Mouse (Mus musculus) hindbrain, embryonic 14.5 days (tissue): Measurements from ENCODE around the gene 4933430I17Rik. TPM values are rescaled to one million over a fixed set of nuclear protein-coding genes. Genes with fewer than 3 reads are reported as not detected.

Experiments used
- ATAC-seq: fragments of 200-750 bp; cut with Nextera tagmentation; 2 replicates; pipeline ENCODE4 v1.8.0; 2017; ENCODE audit warnings: moderate number of reproducible peaks, mild to moderate bottlenecking, moderate TSS enrichment, moderate library complexity; ENCODE audit not compliant: low FRiP score
- DNase-seq: peaks from one replicate; pipeline ENCODE4 v3.0.0-alpha.2; 2015; ENCODE audit warnings: low spot score
- H3K27ac ChIP-seq: fragments of 300-500 bp; sonication (generic); 2 replicates; pipeline ENCODE4 v1.5.1; 2014; ENCODE audit warnings: mild to moderate bottlenecking, moderate library complexity
- H3K27me3 ChIP-seq: fragments of 300-500 bp; sonication (generic); 2 replicates; pipeline ENCODE4 v1.6.1; 2014; ENCODE audit warnings: mild to moderate bottlenecking, low read length, mixed read lengths; ENCODE audit not compliant: control insufficient read depth, insufficient read depth
- H3K36me3 ChIP-seq: fragments of 300-500 bp; sonication (generic); replicated peaks from 2 replicates; pipeline ENCODE4 v1.6.1; 2014; ENCODE audit not compliant: control insufficient read depth, insufficient read depth
- H3K4me1 ChIP-seq: fragments of 300-500 bp; sonication (generic); replicated peaks from 2 replicates; pipeline ENCODE4 v1.6.1; 2014; ENCODE audit warnings: antibody characterized with exemption, low read length, mixed read lengths; ENCODE audit not compliant: control insufficient read depth, insufficient read depth
- H3K4me2 ChIP-seq: fragments of 300-500 bp; sonication (generic); replicated peaks from 2 replicates; pipeline ENCODE4 v1.6.1; 2014; ENCODE audit warnings: mild to moderate bottlenecking, moderate library complexity
- H3K4me3 ChIP-seq: fragments of 300-500 bp; sonication (generic); replicated peaks from 2 replicates; pipeline ENCODE4 v1.5.1; 2014; ENCODE audit warnings: mild to moderate bottlenecking, low read length
- H3K9ac ChIP-seq: fragments of 300-500 bp; sonication (generic); 2 replicates; pipeline ENCODE4 v1.6.1; 2014
- H3K9me3 ChIP-seq: fragments of 300-500 bp; sonication (generic); 2 replicates; pipeline ENCODE4 v1.6.1; 2016; ENCODE audit warnings: low read length; ENCODE audit not compliant: control insufficient read depth
- WGBS: fragments of 180-500 bp; shearing (Covaris S2); extraction: QIAGEN DNeasy Blood & Tissue Kit; methylation state at CpG from one replicate; pipeline ENCODE4 v1.1.7; 2014; 5-methylcytosine and 5-hydroxymethylcytosine counted together
- polyA plus RNA-seq: library from polyadenylated mRNA; unstranded; fragments of >200 nt; fragmentation: Nextera tagmentation; extraction: Ambion mirVana; gene quantifications from 2 replicates; pipeline ENCODE4 v1.2.1, GENCODE M21; 2014

The 4933430I17Rik gene
- polyA plus RNA-seq, 1 experiment from 2014 or later: 0.24 TPM

DNA sequence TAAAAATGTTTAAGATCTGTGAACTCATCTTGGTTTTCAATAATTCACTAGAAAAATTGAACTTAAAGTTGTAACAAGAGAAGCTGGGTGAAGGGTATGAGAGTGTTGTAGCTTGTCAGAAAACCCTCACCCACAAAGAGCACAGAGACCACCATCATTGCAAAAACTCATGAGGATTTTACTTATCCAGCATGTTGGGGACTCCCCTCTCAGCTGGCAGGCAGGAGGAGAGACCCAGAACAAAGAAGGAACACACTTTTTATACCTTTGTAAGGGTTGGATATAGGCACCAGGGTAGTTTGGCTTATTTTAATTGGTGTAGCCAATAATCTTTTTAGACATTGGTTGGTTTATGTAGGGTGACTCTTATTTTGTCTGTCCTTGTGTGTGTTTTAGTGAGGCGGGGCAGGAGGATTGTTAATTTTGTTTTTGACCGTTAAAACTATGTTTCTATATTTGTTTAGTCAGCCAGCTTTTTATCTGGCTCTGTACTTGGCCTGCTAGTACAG is 4.2 kb upstream of the 4933430I17Rik start:
- no peaks in the 10 kb centered on the region for H3K9me3 ChIP-seq
- H3K4me2 ChIP-seq: peak overlapping the region; percentile 58; the same call in 1 of the 2 replicates
- no peaks in the 10 kb centered on the region for H3K27me3 ChIP-seq
- 91% methylated on average over 2 of the region's 2 CpGs for WGBS
- no peak for DNase-seq
- 0 out of 2 replicates have a peak, but pooled peaks cover 7% of the 10 kb centered on the region for H3K36me3 ChIP-seq
- no peak overlapping the region; the same call in 1 of the 2 replicates for H3K4me3 ChIP-seq
- peaks cover 25% of the 10 kb centered on the region for H3K4me1 ChIP-seq
- H3K9ac ChIP-seq: no peak overlapping the region
- no peak for ATAC-seq
- H3K27ac ChIP-seq: no peak overlapping the region

GRCm38 (mm10) chr4:62525489-62525811 is 281 bp downstream of the 4933430I17Rik start:
- H3K4me1 ChIP-seq: peaks cover 10% of the 10 kb centered on the region; the same call in 1 of the 2 replicates
- DNase-seq (no peak), ATAC-seq (no peak)
- H3K36me3 ChIP-seq: 0 out of 2 replicates have a peak, but pooled peaks cover 7% of the 10 kb centered on the region
- H3K4me2 ChIP-seq: peak overlapping the region; percentile 44
- H3K4me3 ChIP-seq: peak overlapping the region; percentile 69
- H3K27ac ChIP-seq: no peak overlapping the region; the same call in 1 of the 2 replicates
- WGBS: 1% methylated on average over 10 of the region's 10 CpGs
- H3K27me3 ChIP-seq: no peaks in the 10 kb centered on the region
- H3K9me3 ChIP-seq: no peaks in the 10 kb centered on the region
- H3K9ac ChIP-seq: peak overlapping the region; percentile 84

GRCm38 (mm10) chr4:62526256-62526655 is 1.1 kb downstream of the 4933430I17Rik start:
- no peak overlapping the region for H3K4me2 ChIP-seq
- H3K9ac ChIP-seq: no peak overlapping the region
- 63% methylated on average over 2 of the region's 2 CpGs for WGBS
- H3K4me1 ChIP-seq: peaks cover 8% of the 10 kb centered on the region; the same call in 1 of the 2 replicates
- no peak for DNase-seq
- ATAC-seq: no peak
- H3K4me3 ChIP-seq: no peak overlapping the region
- H3K9me3 ChIP-seq: no peaks in the 10 kb centered on the region
- 0 out of 2 replicates have a peak, but pooled peaks cover 7% of the 10 kb centered on the region for H3K36me3 ChIP-seq
- no peaks in the 10 kb centered on the region for H3K27me3 ChIP-seq
- H3K27ac ChIP-seq: no peak overlapping the region

- no peak for ATAC-seq
- Histone ChIP-seq H3K27me3 (no peaks in the 10 kb centered on the region), H3K4me1 (peaks cover 8% of the 10 kb centered on the region; the same call in 1 of the 2 replicates), H3K36me3 (0 out of 2 replicates have a peak, but pooled peaks cover 5% of the 10 kb centered on the region), H3K27ac (no peak overlapping the region), H3K9ac (no peak overlapping the region), H3K4me2 (no peak overlapping the region), H3K9me3 (no peaks in the 10 kb centered on the region), H3K4me3 (no peak overlapping the region)
- DNase-seq: no peak
- WGBS: 82% methylated on average over 4 of the region's 4 CpGs
Measured at GRCm38 (mm10) chr4:62527655-62528054, 2.5 kb downstream of the 4933430I17Rik start.

DNA sequence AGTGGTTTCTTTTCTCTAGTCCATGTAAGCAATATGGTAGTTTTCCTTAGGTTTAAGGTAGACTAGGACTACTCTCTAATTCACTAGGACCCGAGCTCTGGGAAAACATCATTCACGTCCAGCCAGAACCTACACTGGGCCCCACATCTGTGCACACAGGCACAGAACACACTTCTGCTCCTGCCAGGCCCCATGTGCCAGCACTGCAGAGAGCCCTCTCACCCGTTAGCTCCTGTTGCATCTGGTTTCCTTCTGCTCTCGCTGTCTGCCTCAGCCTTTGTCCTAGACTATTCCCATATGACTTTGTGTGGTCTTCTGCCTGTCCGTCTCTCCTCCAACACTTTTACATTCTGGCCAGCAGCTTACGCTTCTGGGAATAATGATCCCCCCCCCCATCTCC is 8.6 kb downstream of the 4933430I17Rik start:
- no peak for ATAC-seq
- Histone ChIP-seq H3K9ac (no peak overlapping the region), H3K36me3 (no peaks in the 10 kb centered on the region), H3K4me3 (no peak overlapping the region), H3K27me3 (no peaks in the 10 kb centered on the region), H3K4me2 (no peak overlapping the region), H3K27ac (no peak overlapping the region), H3K9me3 (no peaks in the 10 kb centered on the region), H3K4me1 (no peaks in the 10 kb centered on the region)
- 82% methylated on average over 6 of the region's 6 CpGs for WGBS
- no peak for DNase-seq

GRCm38 (mm10) chr4:62541802-62542201 is 16.6 kb downstream of the 4933430I17Rik start:
- H3K4me3 ChIP-seq: no peak overlapping the region

DNA sequence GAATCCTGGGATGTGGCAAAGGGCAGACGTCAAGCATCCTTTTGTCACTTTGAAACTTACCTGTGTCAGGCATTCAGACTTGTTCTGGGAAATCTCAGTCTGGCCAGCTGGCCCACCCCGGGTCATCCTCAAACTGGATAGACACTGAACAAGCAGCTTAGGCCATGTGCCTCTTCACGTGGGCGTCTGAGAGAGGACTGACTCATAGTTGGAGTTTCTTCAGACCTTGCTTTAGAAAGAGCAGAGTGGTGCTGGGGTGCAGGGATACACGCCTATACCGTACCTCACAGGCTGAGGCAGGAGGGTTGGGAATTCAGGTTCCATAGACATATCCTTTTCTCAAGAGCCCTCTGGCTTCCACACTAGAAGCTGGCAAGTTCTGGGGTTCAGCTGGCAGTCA is 18.6 kb downstream of the 4933430I17Rik start:
- Histone ChIP-seq H3K9me3 (no peaks in the 10 kb centered on the region), H3K9ac (no peak overlapping the region), H3K4me3 (no peak overlapping the region), H3K27ac (no peak overlapping the region), H3K36me3 (no peaks in the 10 kb centered on the region), H3K4me1 (no peaks in the 10 kb centered on the region), H3K27me3 (no peaks in the 10 kb centered on the region), H3K4me2 (no peak overlapping the region)
- WGBS: 96% methylated on average over 6 of the region's 6 CpGs
- ATAC-seq: no peak
- DNase-seq: no peak

More at GRCm38 (mm10) chr4:62541802-62542201, 16.6 kb downstream of the 4933430I17Rik start:
- Histone ChIP-seq H3K9ac (no peak overlapping the region), H3K27ac (no peak overlapping the region), H3K4me2 (no peak overlapping the region), H3K4me1 (no peaks in the 10 kb centered on the region), H3K36me3 (no peaks in the 10 kb centered on the region), H3K9me3 (no peaks in the 10 kb centered on the region), H3K27me3 (no peaks in the 10 kb centered on the region)
- ATAC-seq: no peak
- DNase-seq: no peak
- WGBS: 76% methylated on average over 3 of the region's 3 CpGs

DNA sequence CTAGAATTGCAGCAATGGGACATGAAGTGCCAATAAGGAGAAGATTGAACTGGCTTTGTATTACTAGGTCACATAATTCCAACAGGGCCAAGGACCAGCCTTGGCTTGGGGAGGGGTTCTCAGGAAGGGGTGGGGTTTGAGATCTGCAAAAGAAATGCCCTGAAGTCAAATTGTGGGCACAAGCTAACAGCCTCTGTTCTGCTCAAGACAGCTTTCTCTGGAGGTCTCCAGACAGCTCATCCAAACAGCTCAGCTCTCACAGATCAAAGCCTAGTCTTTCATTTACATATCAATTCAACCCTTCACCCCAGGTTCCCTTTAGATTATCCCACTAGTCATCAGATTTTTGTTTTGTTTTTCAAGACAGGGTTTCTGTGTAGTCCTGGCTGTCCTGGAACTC is 19.6 kb downstream of the 4933430I17Rik start:
- Histone ChIP-seq H3K4me3 (no peak overlapping the region), H3K4me2 (no peak overlapping the region), H3K36me3 (no peaks in the 10 kb centered on the region), H3K4me1 (no peaks in the 10 kb centered on the region), H3K9me3 (no peaks in the 10 kb centered on the region), H3K27ac (no peak overlapping the region), H3K9ac (no peak overlapping the region), H3K27me3 (no peaks in the 10 kb centered on the region)
- no peak for DNase-seq
- no peak for ATAC-seq

DNA sequence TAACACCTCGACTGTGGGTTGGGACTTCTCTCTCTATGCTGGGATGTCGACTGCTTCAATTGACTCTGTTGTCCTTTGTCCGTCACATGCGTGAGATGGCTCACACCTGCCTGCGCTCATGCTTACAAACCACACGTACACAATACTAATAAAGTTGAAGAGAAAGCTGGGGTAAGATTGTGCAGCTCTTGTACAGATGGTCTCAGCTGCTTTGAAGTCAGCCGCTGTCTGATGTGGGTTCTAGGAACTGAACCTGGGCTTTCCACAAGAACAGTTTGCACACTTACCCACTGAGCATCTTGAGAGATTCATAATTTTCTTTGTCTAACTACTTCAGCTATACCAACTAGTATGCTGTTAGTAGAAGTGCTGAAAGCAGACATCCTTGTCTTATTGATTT is 26.8 kb downstream of the 4933430I17Rik start:
- 91% methylated on average over 7 of the region's 7 CpGs for WGBS
- H3K9me3 ChIP-seq: no peaks in the 10 kb centered on the region
- H3K4me3 ChIP-seq: no peak overlapping the region
- H3K27ac ChIP-seq: no peak overlapping the region
- no peaks in the 10 kb centered on the region for H3K36me3 ChIP-seq
- no peaks in the 10 kb centered on the region for H3K4me1 ChIP-seq
- no peaks in the 10 kb centered on the region for H3K27me3 ChIP-seq
- DNase-seq: no peak
- no peak for ATAC-seq
- H3K4me2 ChIP-seq: no peak overlapping the region
- H3K9ac ChIP-seq: no peak overlapping the region

- Histone ChIP-seq H3K27me3 (no peaks in the 10 kb centered on the region), H3K4me3 (no peak overlapping the region), H3K9me3 (no peaks in the 10 kb centered on the region), H3K36me3 (no peaks in the 10 kb centered on the region), H3K9ac (no peak overlapping the region), H3K4me1 (no peaks in the 10 kb centered on the region), H3K27ac (no peak overlapping the region), H3K4me2 (no peak overlapping the region)
- 79% methylated on average over 3 of the region's 3 CpGs for WGBS
- ATAC-seq: no peak
- no peak for DNase-seq
Measured at GRCm38 (mm10) chr4:62557436-62557835, 32.3 kb downstream of the 4933430I17Rik start.
